Mouse (Mus musculus): Measurements from ENCODE around the gene Tuba3a.

The Tuba3a gene

DNA sequence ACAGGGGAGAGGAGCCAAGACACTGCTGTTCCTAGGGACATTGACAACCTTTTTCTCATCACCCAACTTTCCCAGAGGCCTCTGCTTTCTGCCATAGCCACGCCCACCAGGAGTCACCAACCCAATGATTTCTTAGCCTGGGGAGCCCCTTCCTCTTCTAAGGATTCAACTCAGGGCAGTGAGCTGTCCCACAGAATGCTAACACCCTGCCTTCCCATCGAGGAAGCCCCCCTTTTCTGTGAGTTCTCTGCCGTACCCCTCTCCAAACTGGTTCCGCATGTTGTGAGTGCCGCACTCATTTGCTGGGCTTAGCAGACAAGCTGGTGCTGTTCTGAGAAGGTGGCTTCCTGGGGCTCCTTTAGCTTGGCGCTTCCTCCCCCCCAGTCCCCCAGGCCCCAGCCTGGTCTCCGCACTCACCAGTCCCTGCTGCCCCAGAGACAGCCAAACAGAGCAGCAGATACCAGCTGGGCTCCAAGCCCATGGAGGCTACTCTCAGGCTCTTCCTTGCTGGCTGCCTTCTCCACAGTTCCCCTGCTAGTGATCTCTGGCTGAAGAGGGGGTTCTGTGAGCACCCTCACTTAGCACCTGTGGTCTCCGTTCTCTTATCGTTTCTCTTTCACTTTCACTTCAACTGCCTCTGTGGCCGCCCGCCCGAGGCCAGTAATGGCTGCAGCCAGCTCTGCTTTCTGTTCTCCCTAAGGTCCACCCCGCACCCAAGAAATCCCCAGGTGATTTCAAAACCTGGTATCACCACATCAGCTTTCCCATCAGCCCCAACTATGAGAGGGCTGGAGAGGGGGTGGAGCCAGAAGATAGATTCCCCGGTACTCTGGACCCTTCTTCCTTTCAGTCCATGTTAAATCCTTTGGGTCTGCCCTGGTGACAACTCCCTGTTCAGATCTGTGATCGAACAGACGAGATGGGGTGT is 54.5 kb downstream of the Tuba3a start, which contains the start of gene Tapbpl:
Gene Tapbpl, minus strand, starts transcription at position 744 of the 928 bp plus-strand sequence.
- peak; percentile 55 for DNase-seq (ENCODE audit: low read depth)

DNA sequence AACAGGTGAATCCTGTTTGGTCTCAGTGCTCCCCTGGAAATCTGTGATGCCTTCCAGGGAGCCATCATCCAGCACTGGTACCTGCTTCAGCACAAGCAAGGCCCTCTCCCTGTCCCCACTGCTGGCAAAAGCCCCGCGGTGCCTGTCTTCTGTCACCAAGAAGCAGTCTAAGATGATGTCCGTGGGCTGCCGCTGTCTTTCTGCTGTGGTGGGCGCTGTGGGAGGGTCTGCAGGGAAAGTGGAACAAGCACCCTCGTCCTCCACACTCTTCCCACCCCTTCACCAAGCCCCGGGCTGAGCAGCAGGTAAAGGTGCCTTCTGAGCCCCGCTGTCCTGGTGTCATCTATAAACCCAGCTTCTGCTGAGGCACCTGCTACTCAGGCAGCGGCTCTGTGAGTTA is 55.3 kb downstream of the Tuba3a start:
- no peak for DNase-seq (ENCODE audit: low read depth)

Measured in c-Kit-positive CD71-positive TER-119-negative erythroid progenitor cells, embryonic 14.5 days (primary cell).